Mouse (Mus musculus) hindbrain, embryonic 10.5 days (tissue): ENCODE results near the gene Dok1. TPM values are rescaled to one million over a fixed set of nuclear protein-coding genes. Genes with fewer than 3 reads are reported as not detected.

ENCODE experiments used
- DNase-seq: peaks from one replicate; pipeline ENCODE4 v3.0.0-alpha.2; 2017; ENCODE audit warnings: low spot score
- H3K27ac ChIP-seq: fragments of 300-500 bp; sonication (generic); 2 replicates; pipeline ENCODE4 v1.5.1; 2016; ENCODE audit warnings: mild to moderate bottlenecking, moderate library complexity
- H3K27me3 ChIP-seq: fragments of 300-500 bp; sonication (generic); 2 replicates; pipeline ENCODE4 v1.6.1; 2016; ENCODE audit warnings: mild to moderate bottlenecking; ENCODE audit not compliant: poor library complexity, insufficient read depth, severe bottlenecking
- H3K36me3 ChIP-seq: fragments of 300-500 bp; sonication (generic); 2 replicates; pipeline ENCODE4 v1.6.1; 2016; ENCODE audit warnings: mild to moderate bottlenecking, moderate library complexity
- H3K4me1 ChIP-seq: fragments of 300-500 bp; sonication (generic); replicated peaks from 2 replicates; pipeline ENCODE4 v1.6.1; 2016; ENCODE audit warnings: mild to moderate bottlenecking
- H3K4me3 ChIP-seq: fragments of 300-500 bp; sonication (generic); 2 replicates; pipeline ENCODE4 v1.5.1; 2016; ENCODE audit warnings: mild to moderate bottlenecking, moderate library complexity
- H3K9me3 ChIP-seq: fragments of 300-500 bp; sonication (generic); 2 replicates; pipeline ENCODE4 v1.6.1; 2016; ENCODE audit warnings: mild to moderate bottlenecking, moderate library complexity
- WGBS: fragments of 180-500 bp; shearing (Covaris S2); methylation state at CpG from one replicate; pipeline ENCODE4 v1.1.7; 2016; 5-methylcytosine and 5-hydroxymethylcytosine counted together
- polyA plus RNA-seq: library from polyadenylated mRNA; unstranded; fragments of >200 nt; fragmentation: Nextera tagmentation; extraction: Ambion mirVana; gene quantifications from 2 replicates; pipeline ENCODE4 v1.2.1, GENCODE M21; 2016

The Dok1 gene
- polyA plus RNA-seq, 1 experiment from 2014 or later: 7.7 TPM

GRCm38 (mm10) chr6:83038496-83039012 is 5.3 kb upstream of the Dok1 start:
- peak overlapping the region; percentile 67 for H3K27ac ChIP-seq
- 9% methylated on average over 24 of the region's 24 CpGs for WGBS

GRCm38 (mm10) chr6:83037188-83037587 is 3.9 kb upstream of the Dok1 start:
- Histone ChIP-seq H3K36me3 (no peaks in the 10 kb centered on the region), H3K27me3 (peaks cover 46% of the 10 kb centered on the region), H3K27ac (no peak overlapping the region), H3K4me1 (peaks cover 45% of the 10 kb centered on the region), H3K4me3 (no peak overlapping the region), H3K9me3 (no peaks in the 10 kb centered on the region)
- 79% methylated on average over 8 of the region's 8 CpGs for WGBS
- no peak for DNase-seq

More at GRCm38 (mm10) chr6:83038496-83039012, 5.3 kb upstream of the Dok1 start:
- Histone ChIP-seq H3K4me1 (peaks cover 37% of the 10 kb centered on the region), H3K36me3 (no peaks in the 10 kb centered on the region), H3K4me3 (peak overlapping the region; percentile 39), H3K9me3 (no peaks in the 10 kb centered on the region), H3K27me3 (peaks cover 40% of the 10 kb centered on the region)
- peak; percentile 93 for DNase-seq

DNA sequence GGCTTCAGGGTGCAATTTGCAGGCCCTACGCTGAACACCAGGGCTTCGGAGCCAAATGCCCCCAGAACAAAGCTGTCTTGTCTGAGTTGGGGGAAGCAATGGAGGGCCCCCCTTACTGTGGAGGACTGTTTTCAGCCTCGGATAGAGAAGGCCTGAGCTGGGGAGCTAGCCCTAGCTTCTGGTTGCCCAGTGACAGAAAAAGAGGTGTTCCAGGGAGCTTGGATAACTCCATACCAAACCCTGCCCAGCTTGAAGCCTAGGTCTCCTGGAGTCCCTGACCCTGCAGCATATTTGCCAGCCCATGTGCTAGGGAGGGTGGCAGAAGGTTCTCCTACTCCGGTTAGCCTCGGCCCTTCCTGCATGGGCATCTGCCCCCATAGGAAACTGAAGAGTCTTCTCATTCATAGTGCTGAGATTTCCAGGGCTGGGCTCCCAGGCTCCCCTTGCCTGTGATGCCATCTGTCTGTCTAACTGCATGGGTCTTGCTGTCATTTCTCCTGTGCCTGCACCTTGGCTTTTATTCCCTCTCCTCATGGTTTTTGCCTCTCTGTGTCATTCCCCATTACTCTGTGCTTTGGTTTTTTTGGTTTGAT is 1.3 kb upstream of the Dok1 start:
- H3K36me3 ChIP-seq: no peaks in the 10 kb centered on the region
- H3K27ac ChIP-seq: peak overlapping the region; percentile 84
- no peak for DNase-seq
- H3K27me3 ChIP-seq: peaks cover 72% of the 10 kb centered on the region
- no peaks in the 10 kb centered on the region for H3K9me3 ChIP-seq
- H3K4me1 ChIP-seq: peaks cover 60% of the 10 kb centered on the region
- 10% methylated on average over 5 of the region's 5 CpGs for whole genome bisulfite sequencing
- peak overlapping the region; percentile 69 for H3K4me3 ChIP-seq

DNA sequence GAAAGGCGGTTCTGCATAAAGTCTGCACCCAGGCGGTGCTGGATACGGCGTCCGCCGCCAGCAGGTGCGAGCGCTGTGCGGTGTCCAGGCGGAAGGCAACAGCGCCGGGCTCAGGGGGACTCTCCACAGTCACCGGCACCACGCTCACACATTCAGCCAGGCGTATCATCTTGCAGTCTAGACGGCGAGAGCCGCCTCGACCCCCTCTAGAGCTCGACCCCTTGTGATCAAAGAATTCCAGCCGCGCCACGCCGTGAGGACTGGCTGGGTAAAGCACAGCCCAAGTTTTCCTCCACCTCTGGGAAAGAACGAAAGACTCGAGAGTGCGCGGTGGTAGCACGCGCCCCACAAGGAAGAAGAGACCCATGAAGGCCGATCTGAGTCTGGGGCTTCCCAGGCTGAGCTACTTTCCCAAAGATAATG is 491 bp downstream of the Dok1 start:
- no peaks in the 10 kb centered on the region for H3K36me3 ChIP-seq
- under 1% methylated on average over 31 of the region's 31 CpGs for WGBS
- peak; percentile 68 for DNase-seq
- H3K4me1 ChIP-seq: peaks cover 50% of the 10 kb centered on the region
- peaks cover 85% of the 10 kb centered on the region for H3K27me3 ChIP-seq
- peak overlapping the region; percentile 84 for H3K27ac ChIP-seq
- H3K9me3 ChIP-seq: no peaks in the 10 kb centered on the region
- peak overlapping the region; percentile 69 for H3K4me3 ChIP-seq

GRCm38 (mm10) chr6:83031921-83032590 is 1.2 kb downstream of the Dok1 start:
- Histone ChIP-seq H3K9me3 (no peaks in the 10 kb centered on the region), H3K27me3 (peaks cover 85% of the 10 kb centered on the region), H3K4me1 (peaks cover 57% of the 10 kb centered on the region), H3K36me3 (no peaks in the 10 kb centered on the region), H3K27ac (peak overlapping the region; percentile 84; the same call in 1 of the 2 replicates), H3K4me3 (peak overlapping the region; percentile 69)
- 14% methylated on average over 18 of the region's 18 CpGs for whole genome bisulfite sequencing
- DNase-seq: no peak

- H3K27ac ChIP-seq: no peak overlapping the region
- peaks cover 84% of the 10 kb centered on the region for H3K27me3 ChIP-seq
- 52% methylated on average over 7 of the region's 7 CpGs for WGBS
- no peak for DNase-seq
- no peaks in the 10 kb centered on the region for H3K9me3 ChIP-seq
- H3K4me1 ChIP-seq: peaks cover 57% of the 10 kb centered on the region
- H3K36me3 ChIP-seq: no peaks in the 10 kb centered on the region
- no peak overlapping the region for H3K4me3 ChIP-seq
Observed at GRCm38 (mm10) chr6:83031111-83031510, 2.2 kb downstream of the Dok1 start.

DNA sequence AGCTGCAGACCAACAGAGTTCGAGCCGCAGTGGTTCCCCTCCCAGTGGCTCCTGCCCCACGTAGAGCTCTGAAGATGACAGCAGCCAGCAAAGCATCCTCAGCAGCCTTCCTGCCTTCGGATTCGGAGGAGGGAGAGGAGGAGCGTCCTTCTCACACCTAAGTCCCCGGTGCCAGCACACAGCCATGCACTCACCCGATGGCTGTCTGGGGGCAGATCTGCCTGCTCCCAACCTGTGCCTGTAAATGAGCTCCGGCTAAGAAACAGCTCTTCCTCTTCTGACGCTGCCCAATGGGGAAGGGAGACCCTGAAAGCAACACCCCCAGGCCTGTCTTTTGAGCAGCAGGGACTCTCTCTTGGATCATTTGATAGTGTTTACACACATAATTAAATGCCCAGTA is 3.5 kb downstream of the Dok1 start:
- DNase-seq: no peak
- H3K4me3 ChIP-seq: no peak overlapping the region
- H3K27me3 ChIP-seq: peaks cover 73% of the 10 kb centered on the region
- WGBS: 13% methylated on average over 10 of the region's 10 CpGs
- H3K36me3 ChIP-seq: no peaks in the 10 kb centered on the region
- H3K9me3 ChIP-seq: no peaks in the 10 kb centered on the region
- H3K4me1 ChIP-seq: peaks cover 48% of the 10 kb centered on the region
- no peak overlapping the region for H3K27ac ChIP-seq

DNA sequence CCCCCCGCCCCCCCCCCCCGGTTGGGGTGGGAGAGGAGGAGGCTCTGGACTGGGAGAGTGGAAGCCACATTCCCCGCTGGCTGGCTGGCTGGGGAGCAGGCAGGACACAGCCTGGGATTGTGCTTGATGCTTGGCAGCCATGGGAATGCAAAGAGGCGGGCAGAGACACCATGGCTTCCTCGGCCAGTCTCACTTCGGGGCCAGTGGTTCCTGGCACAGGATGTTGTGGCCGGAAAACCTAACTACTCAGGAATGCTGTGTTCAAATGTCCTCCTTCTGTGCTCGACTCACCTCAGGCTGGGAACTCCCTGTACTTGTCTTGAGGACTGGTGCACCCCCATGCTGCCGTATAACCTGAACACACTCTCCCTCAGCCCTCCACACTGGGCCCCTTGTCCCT is 5.6 kb downstream of the Dok1 start:
- peaks cover 28% of the 10 kb centered on the region for H3K4me1 ChIP-seq
- no peak overlapping the region for H3K27ac ChIP-seq
- H3K36me3 ChIP-seq: no peaks in the 10 kb centered on the region
- H3K4me3 ChIP-seq: no peak overlapping the region
- H3K9me3 ChIP-seq: no peaks in the 10 kb centered on the region
- peaks cover 63% of the 10 kb centered on the region for H3K27me3 ChIP-seq
- WGBS: 49% methylated on average over 8 of the region's 9 CpGs
- DNase-seq: no peak

DNA sequence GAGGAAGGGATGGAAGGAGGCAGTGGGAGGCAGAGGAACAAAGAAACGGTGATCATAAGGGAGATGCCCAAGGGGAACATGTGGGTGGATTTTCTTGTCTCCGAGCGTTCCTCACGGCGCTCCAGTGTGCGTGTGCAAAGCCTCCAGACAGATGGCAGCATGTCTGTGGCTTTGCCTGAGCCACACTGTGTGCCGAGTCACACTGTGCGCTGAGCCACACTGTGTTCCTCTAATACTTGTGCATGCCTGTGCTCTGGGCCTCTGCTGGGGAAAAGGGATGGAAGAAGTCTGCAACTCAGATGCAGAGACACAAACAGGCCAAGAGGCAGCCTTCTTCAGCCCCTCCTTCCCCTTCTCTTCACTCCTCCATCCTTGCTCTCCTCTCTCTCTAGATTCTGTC is 6.0 kb downstream of the Dok1 start:
- no peaks in the 10 kb centered on the region for H3K9me3 ChIP-seq
- no peak overlapping the region for H3K4me3 ChIP-seq
- H3K4me1 ChIP-seq: peaks cover 24% of the 10 kb centered on the region
- H3K27ac ChIP-seq: no peak overlapping the region
- DNase-seq: no peak
- peaks cover 59% of the 10 kb centered on the region for H3K27me3 ChIP-seq
- WGBS: 64% methylated on average over 8 of the region's 8 CpGs
- H3K36me3 ChIP-seq: no peaks in the 10 kb centered on the region

DNA sequence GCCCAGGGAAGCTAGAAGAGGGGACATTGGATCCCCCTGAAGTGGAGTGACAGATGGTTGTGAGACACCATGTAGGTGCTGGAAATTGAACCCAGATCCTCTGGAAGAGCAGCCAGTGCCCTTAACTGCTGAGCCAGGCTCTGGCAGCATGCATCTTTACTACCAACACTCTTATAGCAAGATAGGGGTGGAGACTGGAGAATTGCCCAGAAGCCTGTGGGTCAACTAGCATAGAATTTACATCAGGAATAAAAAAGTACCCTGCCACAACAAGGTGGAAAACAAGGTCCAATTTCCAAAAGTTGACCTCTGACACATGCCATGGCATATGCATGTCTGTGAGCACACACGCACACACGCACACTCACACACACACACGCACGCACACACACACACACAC is 8.1 kb downstream of the Dok1 start:
- no peaks in the 10 kb centered on the region for H3K9me3 ChIP-seq
- H3K4me1 ChIP-seq: peaks cover 14% of the 10 kb centered on the region; the same call in 1 of the 2 replicates
- 91% methylated on average over 4 of the region's 4 CpGs for WGBS
- H3K27ac ChIP-seq: no peak overlapping the region
- no peaks in the 10 kb centered on the region for H3K36me3 ChIP-seq
- no peak for DNase-seq
- peaks cover 38% of the 10 kb centered on the region for H3K27me3 ChIP-seq
- H3K4me3 ChIP-seq: no peak overlapping the region

DNA sequence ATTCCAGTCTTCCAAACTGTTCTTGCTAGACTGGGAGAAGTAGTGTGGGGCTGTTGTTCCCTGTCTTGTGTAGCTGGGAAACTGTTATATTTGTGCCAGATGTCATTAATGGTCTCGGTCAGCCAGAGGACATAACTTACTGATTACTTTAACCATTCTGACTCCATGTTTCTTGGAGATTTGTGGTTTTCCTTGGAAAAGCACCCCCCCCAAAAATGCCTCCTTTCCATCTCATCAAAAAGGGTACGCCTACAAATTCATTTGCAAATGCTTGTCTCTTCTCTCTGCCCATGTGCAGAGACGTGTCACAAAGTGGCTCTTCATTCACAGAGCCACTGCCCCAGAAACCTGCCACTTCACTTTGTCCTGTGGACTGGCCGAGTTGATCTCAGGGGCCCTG is 8.8 kb downstream of the Dok1 start:
- Histone ChIP-seq H3K27me3 (peaks cover 30% of the 10 kb centered on the region), H3K4me1 (peaks cover 8% of the 10 kb centered on the region; the same call in 1 of the 2 replicates), H3K27ac (no peak overlapping the region), H3K4me3 (no peak overlapping the region), H3K36me3 (no peaks in the 10 kb centered on the region), H3K9me3 (no peaks in the 10 kb centered on the region)
- WGBS: 71% methylated on average over 4 of the region's 4 CpGs
- no peak for DNase-seq

DNA sequence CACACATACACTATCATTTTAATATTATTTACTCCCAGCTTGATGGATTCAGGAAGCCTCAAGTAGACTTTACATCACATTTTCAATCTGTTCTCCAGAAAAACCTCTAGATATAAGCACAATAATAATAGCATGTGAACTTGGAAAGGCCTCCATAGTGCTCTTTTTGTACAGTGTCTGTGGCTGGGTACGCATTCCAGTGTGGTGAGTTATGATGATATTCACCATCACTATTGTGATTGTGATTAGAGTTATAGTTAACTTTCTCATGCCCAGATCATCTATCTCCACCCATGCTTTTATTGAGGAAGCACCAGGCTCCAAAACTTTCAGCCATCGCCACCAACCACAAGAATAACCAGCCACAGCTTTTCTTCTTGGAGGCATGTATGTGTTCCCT is 9.5 kb downstream of the Dok1 start:
- Histone ChIP-seq H3K9me3 (no peaks in the 10 kb centered on the region), H3K27me3 (peaks cover 24% of the 10 kb centered on the region), H3K4me3 (no peak overlapping the region), H3K4me1 (peaks cover 8% of the 10 kb centered on the region; the same call in 1 of the 2 replicates), H3K36me3 (no peaks in the 10 kb centered on the region), H3K27ac (no peak overlapping the region)
- no peak for DNase-seq
- 95% methylated on average over 2 of the region's 2 CpGs for WGBS

- H3K36me3 ChIP-seq: no peaks in the 10 kb centered on the region
- H3K9me3 ChIP-seq: no peaks in the 10 kb centered on the region
- DNase-seq: no peak
- H3K4me3 ChIP-seq: no peak overlapping the region
- H3K4me1 ChIP-seq: peaks cover 8% of the 10 kb centered on the region; the same call in 1 of the 2 replicates
- H3K27ac ChIP-seq: no peak overlapping the region
- 90% methylated on average over 9 of the region's 9 CpGs for WGBS
- peaks cover 16% of the 10 kb centered on the region for H3K27me3 ChIP-seq
Observed at GRCm38 (mm10) chr6:83023008-83023407, 10.3 kb downstream of the Dok1 start.
